Mouse (Mus musculus): ENCODE results near the gene Rpl10a. TPM values are rescaled to one million over a fixed set of nuclear protein-coding genes. Genes with fewer than 3 reads are reported as not detected.

Rpl10a gene
- polyA plus RNA-seq, 1 experiment: 7,093 TPM

DNA sequence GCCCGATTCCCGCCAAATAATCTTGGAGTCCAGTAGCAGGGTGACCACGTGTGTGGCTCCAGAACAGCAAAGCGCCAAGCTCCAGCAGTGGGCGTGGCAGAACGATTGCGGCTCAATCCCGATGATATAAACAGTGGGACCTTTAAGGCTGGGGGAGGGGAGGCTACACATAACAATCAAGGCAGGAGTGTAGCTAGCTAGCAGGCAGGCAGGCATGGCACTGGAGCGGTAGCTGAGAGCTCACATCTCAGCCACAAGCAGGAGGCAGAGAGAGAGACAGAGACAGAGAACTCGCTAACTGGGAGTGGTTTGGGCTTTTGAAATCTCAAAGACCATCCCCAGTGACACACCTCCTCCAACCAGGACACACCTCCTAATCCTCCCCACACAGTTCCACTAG lies 23.1 kb upstream of the Rpl10a start:
- no peak overlapping the region for H3K4me3 ChIP-seq (replicated peaks)
- H3K4me1 ChIP-seq: peaks cover 44% of the 10 kb centered on the region
- TF ChIP-seq GATA1 (IDR thresholded peaks at IDR 0.05; ENCODE audit: borderline replicate concordance, low read length) (no peak), FLI1 (IDR thresholded peaks at IDR 0.05; ENCODE audit: low read length) (no peak)
- no peaks in the 10 kb centered on the region for H3K27me3 ChIP-seq (replicated peaks)
- peaks cover 12% of the 10 kb centered on the region for H3K9me3 ChIP-seq
- peaks cover 40% of the 10 kb centered on the region for H3K36me3 ChIP-seq (replicated peaks; ENCODE audit: low read length)

- H3K27me3 ChIP-seq (replicated peaks): no peaks in the 10 kb centered on the region
- peaks cover 12% of the 10 kb centered on the region for H3K9me3 ChIP-seq
- H3K4me1 ChIP-seq: peaks cover 54% of the 10 kb centered on the region
- peak overlapping the region; percentile 90 for H3K4me3 ChIP-seq (replicated peaks)
- H3K36me3 ChIP-seq (replicated peaks; ENCODE audit: low read length): peaks cover 8% of the 10 kb centered on the region
- no peak for TF ChIP-seq GATA1 (IDR thresholded peaks at IDR 0.05; ENCODE audit: borderline replicate concordance, low read length)
- TF ChIP-seq FLI1 (IDR thresholded peaks at IDR 0.05; ENCODE audit: low read length): no peak
These were observed 19.7 kb upstream of the Rpl10a start for GRCm38 (mm10) chr17:28308297-28309195.

- H3K9me3 ChIP-seq: no peaks in the 10 kb centered on the region
- peaks cover 62% of the 10 kb centered on the region for H3K4me1 ChIP-seq
- H3K4me3 ChIP-seq (replicated peaks): no peak overlapping the region
- H3K27me3 ChIP-seq (replicated peaks): no peaks in the 10 kb centered on the region
- peaks cover 9% of the 10 kb centered on the region for H3K36me3 ChIP-seq (replicated peaks; ENCODE audit: low read length)
- TF ChIP-seq FLI1 (IDR thresholded peaks at IDR 0.05; ENCODE audit: low read length) (no peak), GATA1 (IDR thresholded peaks at IDR 0.05; ENCODE audit: borderline replicate concordance, low read length) (no peak)
These were observed 17.4 kb upstream of the Rpl10a start for GRCm38 (mm10) chr17:28310831-28311230.

GRCm38 (mm10) chr17:28311366-28312132 lies 16.7 kb upstream of the Rpl10a start:
- no peak overlapping the region for H3K4me3 ChIP-seq (replicated peaks)
- H3K4me1 ChIP-seq: peaks cover 68% of the 10 kb centered on the region

GRCm38 (mm10) chr17:28312232-28313211 lies 15.7 kb upstream of the Rpl10a start:
- Histone ChIP-seq H3K27me3 (replicated peaks) (no peaks in the 10 kb centered on the region), H3K9me3 (no peaks in the 10 kb centered on the region), H3K4me3 (replicated peaks) (peak overlapping the region; percentile 94), H3K4me1 (peaks cover 72% of the 10 kb centered on the region), H3K36me3 (replicated peaks; ENCODE audit: low read length) (peaks cover 26% of the 10 kb centered on the region)
- TF ChIP-seq FLI1 (IDR thresholded peaks at IDR 0.05; ENCODE audit: low read length) (no peak), GATA1 (IDR thresholded peaks at IDR 0.05; ENCODE audit: borderline replicate concordance, low read length) (no peak)

More at GRCm38 (mm10) chr17:28311366-28312132, 16.7 kb upstream of the Rpl10a start:
- Histone ChIP-seq H3K9me3 (no peaks in the 10 kb centered on the region), H3K36me3 (replicated peaks; ENCODE audit: low read length) (peaks cover 16% of the 10 kb centered on the region), H3K27me3 (replicated peaks) (no peaks in the 10 kb centered on the region)
- TF ChIP-seq GATA1 (IDR thresholded peaks at IDR 0.05; ENCODE audit: borderline replicate concordance, low read length): no peak
- no peak for TF ChIP-seq FLI1 (IDR thresholded peaks at IDR 0.05; ENCODE audit: low read length)

- Histone ChIP-seq H3K4me1 (peaks cover 66% of the 10 kb centered on the region), H3K27me3 (replicated peaks) (no peaks in the 10 kb centered on the region), H3K9me3 (no peaks in the 10 kb centered on the region), H3K36me3 (replicated peaks; ENCODE audit: low read length) (peaks cover 34% of the 10 kb centered on the region), H3K4me3 (replicated peaks) (peak within 1 kb of the TSS; percentile 94)
- TF ChIP-seq FLI1 (IDR thresholded peaks at IDR 0.05; ENCODE audit: low read length): no peak
These were observed 14.9 kb upstream of the Rpl10a start, which contains the start of gene Fance for GRCm38 (mm10) chr17:28313212-28313879. Gene Fance (plus strand): TSS chr17:28313519.

DNA sequence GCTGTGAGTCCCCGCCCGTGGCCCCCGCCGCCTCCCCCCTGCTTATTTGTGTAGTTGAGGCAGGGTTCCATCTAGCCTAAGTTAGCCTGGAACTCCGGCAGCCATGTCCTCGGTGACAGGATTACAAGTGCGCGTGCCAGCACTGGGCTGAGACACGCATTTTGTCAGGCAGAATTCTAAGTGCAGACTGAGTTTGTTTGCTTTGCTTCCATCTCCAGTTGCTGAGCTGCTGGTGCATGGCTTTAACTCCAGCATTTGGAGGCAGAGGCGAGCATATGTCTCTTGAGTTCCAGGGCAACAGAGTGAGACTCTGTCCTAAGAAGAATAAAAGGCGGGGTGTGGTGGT lies 14.4 kb upstream of the Rpl10a start:
- Histone ChIP-seq H3K36me3 (replicated peaks; ENCODE audit: low read length) (peaks cover 39% of the 10 kb centered on the region), H3K9me3 (no peaks in the 10 kb centered on the region), H3K4me3 (replicated peaks) (peak overlapping the region; percentile 94), H3K4me1 (peaks cover 61% of the 10 kb centered on the region), H3K27me3 (replicated peaks) (no peaks in the 10 kb centered on the region)
- TF ChIP-seq FLI1 (IDR thresholded peaks at IDR 0.05; ENCODE audit: low read length) (no peak), GATA1 (IDR thresholded peaks at IDR 0.05; ENCODE audit: borderline replicate concordance, low read length) (no peak)

DNA sequence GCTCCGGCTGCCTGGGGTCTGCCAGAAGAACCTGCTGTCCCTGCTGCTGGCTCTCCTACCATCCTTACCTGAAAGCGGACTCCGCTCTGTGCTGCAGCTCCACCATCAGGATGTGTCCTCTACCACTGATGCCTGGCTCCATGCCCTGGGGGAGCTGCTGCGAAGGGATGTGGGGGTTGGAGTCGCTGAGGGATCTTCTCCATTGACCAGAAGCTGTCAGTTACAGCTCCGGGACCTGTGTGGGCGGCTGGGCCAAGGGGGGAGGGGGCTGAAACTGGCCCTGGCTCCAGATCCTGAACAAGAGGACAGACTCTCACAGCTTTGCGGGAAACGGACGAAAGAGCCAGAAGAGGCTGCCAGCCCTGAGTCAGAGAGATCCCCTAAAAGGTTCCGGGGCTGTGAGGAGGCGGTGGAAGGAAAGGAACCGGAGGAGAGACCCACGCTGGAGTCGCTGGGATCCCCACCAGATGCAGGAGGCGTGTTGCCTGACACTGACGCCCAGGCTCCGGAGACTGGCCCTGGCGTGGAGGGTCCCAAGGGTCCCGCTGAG lies 12.6 kb upstream of the Rpl10a start:
- Histone ChIP-seq H3K36me3 (replicated peaks; ENCODE audit: low read length) (peaks cover 55% of the 10 kb centered on the region), H3K27me3 (replicated peaks) (no peaks in the 10 kb centered on the region), H3K4me1 (peaks cover 54% of the 10 kb centered on the region), H3K4me3 (replicated peaks) (no peak overlapping the region), H3K9me3 (no peaks in the 10 kb centered on the region)
- no peak for TF ChIP-seq GATA1 (IDR thresholded peaks at IDR 0.05; ENCODE audit: borderline replicate concordance, low read length)
- no peak for TF ChIP-seq FLI1 (IDR thresholded peaks at IDR 0.05; ENCODE audit: low read length)

Measured in megakaryocyte, embryonic 14.5 days (primary cell).